Mouse (Mus musculus): ENCODE results near the gene Gps2. TPM values are rescaled to one million over a fixed set of nuclear protein-coding genes. Genes with fewer than 3 reads are reported as not detected.
"Not testable (repeated sequence)": the region's sequence is repeated elsewhere in the genome, so short reads cannot be mapped to it uniquely, and the experiment has no call there.

Gene Gps2
- polyA plus RNA-seq, 1 experiment from 2014 or later = 68.4 TPM

DNA sequence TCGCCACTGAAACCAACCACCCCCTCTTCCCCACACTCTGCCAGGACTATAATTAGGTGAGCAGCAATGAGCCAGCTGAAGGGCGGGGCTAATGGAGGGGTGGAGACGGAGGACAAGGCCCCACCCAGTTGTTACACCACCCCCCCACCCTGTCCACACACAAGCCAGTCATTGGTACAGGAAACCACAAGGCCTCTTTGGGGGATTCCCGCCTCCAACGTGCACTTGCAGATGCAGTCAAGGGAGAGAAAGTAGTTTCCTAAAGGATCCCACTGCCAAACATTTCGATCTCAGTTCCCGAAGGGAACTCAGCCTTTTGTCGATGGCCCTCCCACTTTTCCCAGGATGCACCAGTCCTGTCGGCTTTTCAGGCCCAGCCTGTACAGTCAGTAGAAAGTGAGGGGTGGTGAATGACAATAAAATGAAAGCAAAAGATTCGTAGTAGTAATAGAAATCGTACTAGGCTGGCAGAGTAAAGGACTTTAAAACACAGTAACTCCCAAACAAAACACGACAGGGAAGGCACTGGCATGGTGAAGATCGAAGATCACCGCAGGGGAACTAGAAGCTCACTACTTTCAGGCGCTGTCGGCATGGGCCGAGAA is 6.1 kb downstream of the Gps2 start:
- no peak for ATAC-seq (ENCODE audit: low FRiP score, low read depth)
- Histone ChIP-seq H3K4me2 (peak overlapping the region; percentile 93), H3K9ac (peak overlapping the region; percentile 87), H3K27ac (replicated peaks) (peak overlapping the region; percentile 95), H3K9me3 (no peaks in the 10 kb centered on the region), H3K4me3 (peak overlapping the region; percentile 91), H3K36me3 (peaks cover 41% of the 10 kb centered on the region), H3K4me1 (replicated peaks) (peaks cover 40% of the 10 kb centered on the region), H3K27me3 (no peaks in the 10 kb centered on the region)
- WGBS = 2% methylated on average over 17 of the region's 17 CpGs

DNA sequence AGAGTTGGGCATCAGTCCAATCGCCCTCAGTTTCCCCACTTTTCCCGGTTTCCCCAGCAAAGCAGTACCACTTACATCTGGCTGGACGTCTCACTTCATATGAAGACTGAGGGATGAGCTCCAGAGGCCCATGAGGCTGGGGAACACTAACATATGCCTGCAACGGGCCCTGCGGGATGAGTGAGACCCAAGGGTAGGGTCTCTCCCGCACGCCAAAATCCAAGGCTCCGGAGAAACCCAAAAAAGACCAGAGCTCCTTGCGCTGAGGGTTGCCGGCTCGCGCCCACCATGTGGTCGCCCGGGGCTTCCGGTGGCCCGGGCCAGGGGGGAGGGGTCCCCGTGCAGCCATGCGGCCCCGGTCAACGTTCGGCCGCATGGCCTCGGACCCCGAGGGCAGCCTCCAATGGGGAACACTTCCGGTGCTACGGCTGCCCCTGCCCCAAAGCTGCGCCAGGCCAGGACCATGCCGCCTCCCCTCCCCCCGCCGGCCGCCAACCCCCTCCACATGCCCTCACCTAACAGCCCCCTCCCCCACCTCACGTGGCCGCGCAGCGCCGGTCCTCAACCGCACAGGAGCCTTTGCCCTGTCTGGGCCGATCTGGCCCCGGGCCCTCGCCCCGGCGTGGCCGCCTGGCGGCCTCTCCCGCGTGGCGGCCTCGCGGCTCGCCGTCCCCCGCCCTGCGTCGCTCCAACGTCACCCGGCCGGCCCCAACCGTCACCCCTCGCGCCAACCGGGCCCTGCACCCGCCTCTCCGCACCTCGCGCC is 6.8 kb downstream of the Gps2 start:
- peak overlapping the region; percentile 87 for H3K9ac ChIP-seq
- no peaks in the 10 kb centered on the region for H3K27me3 ChIP-seq
- H3K4me3 ChIP-seq = peak overlapping the region; percentile 91
- WGBS = under 1% methylated on average over 49 of the region's 65 CpGs
- peak overlapping the region; percentile 95 for H3K27ac ChIP-seq (replicated peaks)
- peaks cover 33% of the 10 kb centered on the region for H3K4me1 ChIP-seq (replicated peaks)
- H3K4me2 ChIP-seq = peak overlapping the region; percentile 93
- H3K36me3 ChIP-seq = peaks cover 35% of the 10 kb centered on the region
- peak; percentile 25 for ATAC-seq (ENCODE audit: low FRiP score, low read depth)
- no peaks in the 10 kb centered on the region for H3K9me3 ChIP-seq

- Histone ChIP-seq H3K4me1 (replicated peaks) (peaks cover 28% of the 10 kb centered on the region), H3K4me2 (peak within 1 kb of the TSS; percentile 93), H3K36me3 (peaks cover 27% of the 10 kb centered on the region), H3K27me3 (no peaks in the 10 kb centered on the region), H3K4me3 (peak within 1 kb of the TSS; percentile 91), H3K9ac (peak within 1 kb of the TSS; percentile 87), H3K27ac (replicated peaks) (peak within 1 kb of the TSS; percentile 95), H3K9me3 (no peaks in the 10 kb centered on the region)
- ATAC-seq (ENCODE audit: low FRiP score, low read depth) = peak; percentile 97
- WGBS = under 1% methylated on average over 75 of the region's 78 CpGs
Observed at GRCm38 (mm10) chr11:69921114-69922011, 7.7 kb downstream of the Gps2 start, which contains the start of gene Eif5a. Gene Eif5a (minus strand): TSS chr11:69921958.

DNA sequence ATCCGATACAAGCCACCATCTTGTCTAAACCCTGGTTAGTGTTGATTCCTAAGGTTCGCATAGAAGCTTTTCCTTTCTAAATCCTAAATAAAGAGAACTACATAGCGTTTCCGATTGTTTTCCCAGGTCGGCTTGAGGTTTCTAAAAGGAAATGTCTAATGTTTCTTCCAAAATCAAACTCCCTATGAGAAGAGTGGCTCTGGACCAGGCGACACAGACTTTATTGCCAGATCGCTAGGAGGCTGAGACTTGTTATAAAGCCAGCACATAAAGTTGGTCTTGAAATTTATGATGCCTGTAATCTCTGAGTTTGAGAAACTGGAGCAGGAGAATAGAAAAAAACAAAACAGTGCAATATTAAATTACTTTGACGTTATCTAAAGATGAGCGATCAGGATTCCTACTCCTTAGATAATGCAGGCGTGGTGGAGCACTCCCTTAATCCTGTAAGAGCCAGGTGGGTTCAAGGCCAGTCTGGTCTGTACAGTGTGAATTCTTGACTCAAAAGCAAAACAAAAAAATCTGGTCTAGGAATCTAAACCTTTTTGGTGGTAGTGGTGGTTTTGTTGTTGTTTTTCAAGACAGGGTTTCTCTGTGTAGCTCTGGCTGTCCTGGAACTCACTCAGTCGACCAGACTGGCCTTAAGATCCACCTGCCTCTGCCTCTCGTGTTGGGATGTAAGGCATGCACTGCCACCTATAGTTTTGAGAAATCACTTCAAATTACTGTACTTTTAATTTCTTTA is 8.5 kb downstream of the Gps2 start:
- Histone ChIP-seq H3K4me1 (replicated peaks) (peaks cover 28% of the 10 kb centered on the region), H3K9me3 (no peaks in the 10 kb centered on the region), H3K36me3 (peaks cover 19% of the 10 kb centered on the region), H3K27me3 (no peaks in the 10 kb centered on the region), H3K4me2 (peak overlapping the region; percentile 93), H3K9ac (peak overlapping the region; percentile 49), H3K4me3 (peak overlapping the region; percentile 91), H3K27ac (replicated peaks) (peak overlapping the region; percentile 93)
- WGBS = 2% methylated on average over 12 of the region's 12 CpGs
- no peak for ATAC-seq (ENCODE audit: low FRiP score, low read depth)

GRCm38 (mm10) chr11:69922796-69923195 is 9.1 kb downstream of the Gps2 start:
- ATAC-seq (ENCODE audit: low FRiP score, low read depth) = no peak
- H3K9me3 ChIP-seq = no peaks in the 10 kb centered on the region
- H3K27me3 ChIP-seq = no peaks in the 10 kb centered on the region
- H3K4me1 ChIP-seq (replicated peaks) = peaks cover 28% of the 10 kb centered on the region
- no peak overlapping the region for H3K4me3 ChIP-seq
- peak overlapping the region; percentile 93; the same call in 1 of the 2 replicates for H3K27ac ChIP-seq (replicated peaks)
- WGBS = 69% methylated on average over 3 of the region's 3 CpGs
- peaks cover 12% of the 10 kb centered on the region for H3K36me3 ChIP-seq
- H3K9ac ChIP-seq = no peak overlapping the region
- H3K4me2 ChIP-seq = peak overlapping the region; percentile 93

DNA sequence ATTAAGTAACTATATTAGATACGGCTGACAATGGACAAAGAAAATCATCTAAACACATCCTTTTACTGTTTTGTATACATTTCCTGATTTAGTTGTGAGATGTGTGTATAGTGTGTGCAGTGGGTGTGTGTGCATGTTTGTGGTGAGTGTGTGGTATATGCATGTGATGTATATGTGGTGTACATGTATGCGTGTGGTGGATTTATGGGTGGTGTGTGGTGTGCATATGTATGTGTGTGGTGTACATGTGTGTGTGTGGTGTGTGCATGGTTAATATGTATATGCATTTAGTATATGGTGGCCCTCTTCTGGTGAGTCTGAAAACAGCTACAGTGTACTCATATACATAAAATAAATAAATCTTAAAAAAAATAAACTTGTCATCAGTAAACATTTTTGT is 13.8 kb downstream of the Gps2 start:
- Histone ChIP-seq H3K9ac (no peak overlapping the region), H3K27me3 (no peaks in the 10 kb centered on the region), H3K4me3 (no peak overlapping the region), H3K4me1 (replicated peaks) (peaks cover 5% of the 10 kb centered on the region), H3K27ac (replicated peaks) (no peak overlapping the region), H3K9me3 (no peaks in the 10 kb centered on the region), H3K36me3 (no peaks in the 10 kb centered on the region), H3K4me2 (no peak overlapping the region)
- no peak for ATAC-seq (ENCODE audit: low FRiP score, low read depth)
- WGBS = 98% methylated on average over 2 of the region's 2 CpGs

DNA sequence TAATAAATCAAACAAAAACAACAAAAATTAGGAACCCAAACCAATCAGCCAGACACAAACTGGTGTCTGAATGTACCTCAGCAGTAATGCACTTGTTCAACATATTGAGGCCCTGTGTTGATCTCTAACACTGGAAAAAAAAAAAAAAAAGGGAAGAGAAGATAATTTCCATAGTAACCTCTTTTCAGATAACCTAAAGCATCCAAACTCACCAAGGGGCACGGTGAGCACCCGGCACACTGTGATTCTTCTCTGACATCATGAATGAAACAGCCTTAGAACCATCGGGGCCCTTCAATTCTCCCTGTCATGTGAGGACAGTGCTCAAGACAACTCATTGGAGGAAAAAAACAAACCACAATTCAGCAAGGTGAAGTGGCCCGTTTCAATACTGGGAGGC is 16.0 kb downstream of the Gps2 start:
- Histone ChIP-seq H3K9me3 (no peaks in the 10 kb centered on the region), H3K4me1 (replicated peaks) (peaks cover 7% of the 10 kb centered on the region), H3K4me2 (no peak overlapping the region), H3K27ac (replicated peaks) (no peak overlapping the region), H3K9ac (no peak overlapping the region), H3K27me3 (no peaks in the 10 kb centered on the region), H3K4me3 (no peak overlapping the region), H3K36me3 (no peaks in the 10 kb centered on the region)
- WGBS = 87% methylated on average over 4 of the region's 4 CpGs
- no peak for ATAC-seq (ENCODE audit: low FRiP score, low read depth)

GRCm38 (mm10) chr11:69930176-69930575 is 16.5 kb downstream of the Gps2 start:
- not testable (repeated sequence) for ATAC-seq (ENCODE audit: low FRiP score, low read depth); H3K36me3 ChIP-seq; H3K9ac ChIP-seq; H3K27me3 ChIP-seq; H3K27ac ChIP-seq (replicated peaks); H3K9me3 ChIP-seq; H3K4me3 ChIP-seq; H3K4me2 ChIP-seq
- H3K4me1 ChIP-seq (replicated peaks) = peaks cover 11% of the 10 kb centered on the region
- 87% methylated on average over 8 of the region's 8 CpGs for WGBS

DNA sequence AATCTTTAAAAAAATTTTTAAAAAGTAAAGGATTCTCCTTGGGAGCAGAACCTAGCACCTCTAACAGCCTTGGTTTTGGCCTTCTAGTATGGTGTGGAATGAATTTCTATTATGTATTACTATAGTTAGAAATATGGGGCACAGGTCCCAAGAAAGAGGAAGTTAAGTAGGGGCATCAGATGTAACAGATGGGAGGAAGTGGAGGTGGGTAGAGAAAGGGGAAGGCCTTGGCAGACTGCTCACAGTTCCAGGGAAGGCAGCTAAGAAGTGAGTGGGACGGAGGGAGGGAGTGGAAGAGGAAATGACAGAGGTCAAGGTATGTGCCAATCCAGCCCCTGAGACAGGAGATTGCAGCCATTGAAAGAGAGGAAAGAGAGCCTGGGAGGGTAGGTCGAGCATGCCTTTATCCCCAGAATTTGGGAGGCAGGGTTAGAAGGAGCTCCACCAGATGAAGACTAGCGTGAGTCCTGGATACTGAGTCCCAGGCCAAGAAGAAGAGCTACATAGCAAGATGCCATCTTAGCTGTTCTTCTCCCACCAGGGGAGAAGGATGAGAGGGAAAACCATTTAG is 17.4 kb downstream of the Gps2 start:
- no peak overlapping the region for H3K4me3 ChIP-seq
- H3K36me3 ChIP-seq = no peaks in the 10 kb centered on the region
- peaks cover 18% of the 10 kb centered on the region for H3K4me1 ChIP-seq (replicated peaks)
- H3K27ac ChIP-seq (replicated peaks) = no peak overlapping the region
- no peak for ATAC-seq (ENCODE audit: low FRiP score, low read depth)
- WGBS = 75% methylated on average over 3 of the region's 3 CpGs
- no peaks in the 10 kb centered on the region for H3K9me3 ChIP-seq
- no peak overlapping the region for H3K9ac ChIP-seq
- H3K4me2 ChIP-seq = no peak overlapping the region
- 0 out of 2 replicates have a peak, but pooled peaks cover 2% of the 10 kb centered on the region for H3K27me3 ChIP-seq

- H3K9ac ChIP-seq = no peak overlapping the region
- no peaks in the 10 kb centered on the region for H3K36me3 ChIP-seq
- no peak overlapping the region for H3K4me2 ChIP-seq
- WGBS = 78% methylated on average over 8 of the region's 8 CpGs
- no peak overlapping the region for H3K27ac ChIP-seq (replicated peaks)
- peaks cover 25% of the 10 kb centered on the region for H3K4me1 ChIP-seq (replicated peaks)
- H3K9me3 ChIP-seq = no peaks in the 10 kb centered on the region
- peaks cover 3% of the 10 kb centered on the region for H3K27me3 ChIP-seq
- ATAC-seq (ENCODE audit: low FRiP score, low read depth) = no peak
- H3K4me3 ChIP-seq = no peak overlapping the region
Observed at GRCm38 (mm10) chr11:69931769-69932168, 18.1 kb downstream of the Gps2 start.

GRCm38 (mm10) chr11:69932254-69932653 is 18.6 kb downstream of the Gps2 start:
- Histone ChIP-seq H3K9me3 (no peaks in the 10 kb centered on the region), H3K4me2 (no peak overlapping the region), H3K4me3 (no peak overlapping the region), H3K4me1 (replicated peaks) (peaks cover 28% of the 10 kb centered on the region), H3K9ac (no peak overlapping the region), H3K27me3 (peaks cover 8% of the 10 kb centered on the region), H3K36me3 (no peaks in the 10 kb centered on the region), H3K27ac (replicated peaks) (no peak overlapping the region)
- no peak for ATAC-seq (ENCODE audit: low FRiP score, low read depth)
- 42% methylated on average over 3 of the region's 3 CpGs for WGBS
